Mouse (Mus musculus) embryonic stem cell, embryonic (primary cell): ENCODE results near the gene Gh.

Experiments
- CTCF ChIA-PET, 4 experiments: fragments of 300-600 bp in 2 of 4; fragments of 350-600 bp in 2 of 4; sonication (Branson Sonifier 250); formaldehyde crosslinking; loops; one replicate each; lab custom pipeline; 2022; ENCODE audit warnings: inconsistent platforms in 2 of 4; lab: Charles Lee
- POLR2A ChIA-PET, 4 experiments: fragments of 300-600 bp in 2 of 4; fragments of 350-600 bp in 2 of 4; sonication (Branson Sonifier 250); formaldehyde crosslinking; loops; one replicate each; lab custom pipeline; 2022; ENCODE audit warnings: antibody characterized with exemption in 4 of 4, inconsistent platforms in 1 of 4; lab: Charles Lee

Gh gene

GRCm38 (mm10) chr11:106286206-106286605, 15.5 kb downstream of the Gh start:
- ChIA-PET POLR2A (interaction anchor here in 2 of 4 experiments (0.8 to 4.5 kb wide), 5 partner anchors 10 to 23 kb away, joined by 3 to 38 read pairs (median 5); partner anchors contain the start of genes Tcam1 (in 2 of the 2) and Smarcd2 (in 1 of the 2)), CTCF (interaction anchor here in 3 of 4 experiments (0.9 to 1.7 kb wide), 5 partner anchors 10 to 43 kb away, joined by 3 to 7 read pairs (median 5); partner anchors contain the start of gene Tcam1 (in 1 of the 3))

- ChIA-PET CTCF (interaction anchor here in 1 of 4 experiments (1.2 kb wide), 1 partner anchor 8 kb away, joined by 3 read pairs; no protein-coding TSS in a partner anchor), POLR2A (interaction anchor here in 2 of 4 experiments (1.3 to 4.5 kb wide), 3 partner anchors 10 to 23 kb away, joined by 3 to 38 read pairs (median 4); partner anchors contain the start of genes Smarcd2 (in 2 of the 2) and Tcam1 (in 1 of the 2))
These were observed 17.5 kb downstream of the Gh start for GRCm38 (mm10) chr11:106284126-106284525.

- CTCF ChIA-PET = interaction anchor here in 1 of 4 experiments (0.8 kb wide), 1 partner anchor 19 kb away, joined by 3 read pairs; no protein-coding TSS in a partner anchor
These were observed 18.3 kb downstream of the Gh start for GRCm38 (mm10) chr11:106283371-106283770.

GRCm38 (mm10) chr11:106282452-106282851, 19.2 kb downstream of the Gh start:
- POLR2A ChIA-PET = interaction anchor here in 2 of 4 experiments (0.6 to 1.0 kb wide), 2 partner anchors 26 to 197 kb away, joined by 3 to 6 read pairs; no protein-coding TSS in a partner anchor
- CTCF ChIA-PET = no interaction called here

More at GRCm38 (mm10) chr11:106283371-106283770, 18.3 kb downstream of the Gh start:
- POLR2A ChIA-PET = interaction anchor here in 1 of 4 experiments (0.7 to 1.6 kb wide), 2 partner anchors 22 to 54 kb away, joined by 3 read pairs; no protein-coding TSS in a partner anchor

GRCm38 (mm10) chr11:106276454-106276853, 25.2 kb downstream of the Gh start, which contains the start of gene Tcam1:
TSS of gene Tcam1 (plus strand) at chr11:106276672.
- ChIA-PET CTCF (interaction anchor here (0.6 to 2.7 kb wide), 23 partner anchors 8 to 350 kb away, joined by 3 to 10 read pairs (median 3); partner anchors contain the start of genes Ccdc47 (in 1 of the 4), Ftsj3 (in 1 of the 4) and Psmc5 (in 1 of the 4)), POLR2A (interaction anchor here (0.6 to 12.2 kb wide), 47 partner anchors 10 to 512 kb away, joined by 3 to 172 read pairs (median 5); partner anchors contain the start of genes Ddx42 (in 3 of the 4), Ccdc47 (in 2 of the 4), Ftsj3 (in 2 of the 4) and Psmc5 (in 2 of the 4))

- POLR2A ChIA-PET = interaction anchor here (0.6 to 12.2 kb wide), 44 partner anchors 8 to 915 kb away, joined by 3 to 172 read pairs (median 4); partner anchors contain the start of genes Ccdc47 (in 3 of the 4), Ddx42 (in 3 of the 4), Ftsj3 (in 2 of the 4) and Psmc5 (in 2 of the 4)
- CTCF ChIA-PET = interaction anchor here (0.6 to 2.7 kb wide), 8 partner anchors 18 to 448 kb away, joined by 3 to 10 read pairs (median 5); no protein-coding TSS in a partner anchor
These were observed 26.7 kb downstream of the Gh start for GRCm38 (mm10) chr11:106274971-106275411.

- CTCF ChIA-PET = interaction anchor here in 3 of 4 experiments (0.6 to 2.7 kb wide), 3 partner anchors 18 to 125 kb away, joined by 5 to 10 read pairs (median 8); no protein-coding TSS in a partner anchor
These were observed 27.3 kb downstream of the Gh start for GRCm38 (mm10) chr11:106274374-106274773.

GRCm38 (mm10) chr11:106273811-106274210, 27.9 kb downstream of the Gh start:
- POLR2A ChIA-PET = interaction anchor here in 3 of 4 experiments (0.6 to 12.2 kb wide), 21 partner anchors 11 to 1911 kb away, joined by 3 to 172 read pairs (median 6); partner anchors contain the start of genes Ccdc47 (in 2 of the 3), Ddx42 (in 2 of the 3), Ern1 (in 2 of the 3) and Ftsj3 (in 2 of the 3)
- CTCF ChIA-PET = interaction anchor here in 1 of 4 experiments (1.3 kb wide), 1 partner anchor 17 kb away, joined by 8 read pairs; no protein-coding TSS in a partner anchor

More at GRCm38 (mm10) chr11:106274374-106274773, 27.3 kb downstream of the Gh start:
- POLR2A ChIA-PET = interaction anchor here (0.7 to 12.2 kb wide), 24 partner anchors 8 to 429 kb away, joined by 3 to 172 read pairs (median 4); partner anchors contain the start of genes Ddx42 (in 2 of the 4), Ftsj3 (in 2 of the 4), Psmc5 (in 2 of the 4) and Ccdc47 (in 1 of the 4)

- CTCF ChIA-PET = interaction anchor here in 2 of 4 experiments (0.7 to 1.3 kb wide), 4 partner anchors 17 to 340 kb away, joined by 3 to 8 read pairs (median 4); partner anchors contain the start of gene Tex2 (in 1 of the 2)
- POLR2A ChIA-PET = interaction anchor here (0.6 to 12.2 kb wide), 42 partner anchors 10 to 516 kb away, joined by 3 to 172 read pairs (median 4); partner anchors contain the start of genes Ccdc47 (in 3 of the 4), Ddx42 (in 3 of the 4), Cep95 (in 2 of the 4) and Ddx5 (in 2 of the 4)
These were observed 28.4 kb downstream of the Gh start for GRCm38 (mm10) chr11:106273311-106273684.

- ChIA-PET POLR2A (interaction anchor here (0.6 to 12.2 kb wide), 45 partner anchors 10 to 516 kb away, joined by 3 to 172 read pairs (median 4); partner anchors contain the start of genes Ccdc47 (in 4 of the 4), Ddx42 (in 4 of the 4), Cep95 (in 2 of the 4) and Ddx5 (in 2 of the 4)), CTCF (interaction anchor here in 2 of 4 experiments (0.7 to 1.3 kb wide), 5 partner anchors 16 to 340 kb away, joined by 3 to 8 read pairs (median 4); partner anchors contain the start of genes Ccdc47 (in 1 of the 2), Ddx42 (in 1 of the 2) and Tex2 (in 1 of the 2))
These were observed 28.9 kb downstream of the Gh start, which contains the start of gene Smarcd2 for GRCm38 (mm10) chr11:106272644-106273310. TSS of gene Smarcd2 (minus strand) at chr11:106272972.

- POLR2A ChIA-PET = interaction anchor here (0.6 to 12.2 kb wide), 30 partner anchors 9 to 1682 kb away, joined by 3 to 172 read pairs (median 4); partner anchors contain the start of genes Ccdc47 (in 4 of the 4), Ddx42 (in 2 of the 4), Ftsj3 (in 2 of the 4) and Psmc5 (in 2 of the 4)
- CTCF ChIA-PET = interaction anchor here in 3 of 4 experiments (0.6 to 1.4 kb wide), 4 partner anchors 16 to 418 kb away, joined by 3 to 4 read pairs (median 4); partner anchors contain the start of genes Ccdc47 (in 1 of the 3) and Ddx42 (in 1 of the 3)
These were observed 29.6 kb downstream of the Gh start for GRCm38 (mm10) chr11:106271794-106272643.

GRCm38 (mm10) chr11:106271131-106271793, 30.4 kb downstream of the Gh start:
- ChIA-PET CTCF (interaction anchor here (0.6 to 1.4 kb wide), 6 partner anchors 14 to 419 kb away, joined by 3 to 6 read pairs (median 4); no protein-coding TSS in a partner anchor), POLR2A (interaction anchor here (0.6 to 12.2 kb wide), 19 partner anchors 8 to 1681 kb away, joined by 3 to 172 read pairs (median 3); partner anchors contain the start of genes Ccdc47 (in 2 of the 4), Ftsj3 (in 2 of the 4) and Psmc5 (in 2 of the 4))

- ChIA-PET CTCF (interaction anchor here in 2 of 4 experiments (0.8 to 1.6 kb wide), 2 partner anchors 12 to 21 kb away, joined by 3 to 5 read pairs; no protein-coding TSS in a partner anchor), POLR2A (interaction anchor here in 2 of 4 experiments (1.2 to 12.2 kb wide), 4 partner anchors 8 to 184 kb away, joined by 3 to 172 read pairs (median 5); partner anchors contain the start of genes Ftsj3 (in 2 of the 2) and Psmc5 (in 2 of the 2))
These were observed 32.6 kb downstream of the Gh start for GRCm38 (mm10) chr11:106269060-106269431.

- CTCF ChIA-PET = interaction anchor here in 2 of 4 experiments (0.8 to 1.6 kb wide), 2 partner anchors 12 to 21 kb away, joined by 3 to 5 read pairs; no protein-coding TSS in a partner anchor
- POLR2A ChIA-PET = interaction anchor here in 2 of 4 experiments (0.7 to 12.2 kb wide), 5 partner anchors 8 to 183 kb away, joined by 3 to 172 read pairs (median 4); partner anchors contain the start of genes Ftsj3 (in 2 of the 2) and Psmc5 (in 2 of the 2)
These were observed 33.2 kb downstream of the Gh start for GRCm38 (mm10) chr11:106268326-106269059.
